Comparison of ENCODE assay signal across 13 mouse cellular contexts in the genomic region with DNA sequence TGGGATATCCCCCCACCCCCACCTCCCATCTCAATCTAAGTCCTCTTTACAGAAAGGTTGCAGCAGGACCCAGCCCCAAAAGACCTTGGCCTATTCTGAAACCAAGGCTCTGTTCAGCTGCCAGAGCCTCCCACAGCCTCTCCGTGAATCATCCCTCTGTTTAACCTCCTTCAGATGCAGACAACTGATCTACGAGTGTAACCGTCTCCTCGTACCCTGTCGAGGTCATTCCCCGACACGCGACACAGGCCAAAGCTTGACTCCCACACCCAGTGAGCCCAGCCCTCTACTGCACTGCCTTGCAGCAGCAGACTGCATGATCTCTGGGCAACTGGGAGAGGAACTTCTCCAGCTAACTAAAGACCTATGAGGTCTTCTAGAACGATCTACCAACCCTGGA. TPM values are rescaled to one million over a fixed set of nuclear protein-coding genes. Genes with fewer than 3 reads are reported as not detected.
A peak's percentile ranks its signal among the peaks of the same experiment; 100 is the strongest.
DNase-seq lines count a peak whose midpoint lies in the region; ATAC-seq lines count a peak whose summit lies in the region.
"Had no signal": no experiment of that assay in that cellular context is flagged by ENCODE, and none has a peak within 500 bp of the region (broad histone marks: within the 10 kb centered on the region; RNA-seq: fewer than 3 reads in every experiment).

No protein-coding gene starts in this region.

- no peak for DNase-seq in heart, postnatal 10 days
- DNase-seq in ovary, postnatal 36 days (ENCODE audit: low spot score): peak; percentile 54
- DNase-seq in ovary, postnatal 14 days (ENCODE audit: low spot score): no peak
- no peak for DNase-seq in embryonic facial prominence, embryonic 10.5 days (ENCODE audit: low spot score)
- peak; percentile 74 for DNase-seq in testis, postnatal 10 days (ENCODE audit: low spot score)
- no peak for DNase-seq in lung, postnatal 25 days (ENCODE audit: low spot score)
- DNase-seq in cerebellum, postnatal 14 days: no peak
- DNase-seq: B cell, adult 2 months; cerebellum, adult 8-10 months; kidney, postnatal 10 days; thymus, postnatal 14 days had no signal

- 41% methylated on average over 9 of the region's 9 CpGs for WGBS in heart, embryonic 13.5 days
- WGBS in embryonic facial prominence, embryonic 10.5 days: 32% methylated on average over 9 of the region's 9 CpGs

- peak overlapping the region; percentile 19; the same call in 1 of the 2 replicates for H3K9ac ChIP-seq in heart, embryonic 13.5 days
- H3K9ac ChIP-seq: forebrain, embryonic 15.5 days had no signal

- H3K27me3 ChIP-seq in heart, embryonic 13.5 days (replicated peaks): no peaks in the 10 kb centered on the region
- 0 out of 2 replicates have a peak, but pooled peaks cover 6% of the 10 kb centered on the region for H3K27me3 ChIP-seq in embryonic facial prominence, embryonic 10.5 days (replicated peaks; ENCODE audit: low read depth, poor library complexity, severe bottlenecking)
- H3K27me3 ChIP-seq: forebrain, embryonic 15.5 days had no signal

- H3K27ac ChIP-seq in heart, embryonic 13.5 days (replicated peaks): no peak overlapping the region
- H3K27ac ChIP-seq in embryonic facial prominence, embryonic 10.5 days (replicated peaks): peak overlapping the region; percentile 44; the same call in 1 of the 2 replicates
- H3K27ac ChIP-seq: forebrain, embryonic 15.5 days had no signal

- H3K4me3 ChIP-seq in heart, embryonic 13.5 days: no peak overlapping the region
- H3K4me3 ChIP-seq in embryonic facial prominence, embryonic 10.5 days: no peak overlapping the region
- H3K4me3 ChIP-seq: forebrain, embryonic 15.5 days had no signal

- no peak for ATAC-seq in heart, embryonic 13.5 days (ENCODE audit: extremely low read depth, insufficient number of reproducible peaks, low FRiP score, low TSS enrichment)
- ATAC-seq: forebrain, embryonic 15.5 days had no signal

- no peaks in the 10 kb centered on the region for H3K9me3 ChIP-seq in heart, embryonic 13.5 days
- peaks cover 11% of the 10 kb centered on the region; the same call in 1 of the 2 replicates for H3K9me3 ChIP-seq in embryonic facial prominence, embryonic 10.5 days
- H3K9me3 ChIP-seq: forebrain, embryonic 15.5 days had no signal

- intact Hi-C loops in heart, postnatal 10 days (cut with DNase I): no loop called here

- no peak overlapping the region for H3K4me2 ChIP-seq in heart, embryonic 13.5 days
- H3K4me2 ChIP-seq: forebrain, embryonic 15.5 days had no signal

- peaks cover 24% of the 10 kb centered on the region for H3K4me1 ChIP-seq in heart, embryonic 13.5 days
- H3K4me1 ChIP-seq in embryonic facial prominence, embryonic 10.5 days: peaks cover 57% of the 10 kb centered on the region

- no peaks in the 10 kb centered on the region for H3K36me3 ChIP-seq in heart, embryonic 13.5 days
- H3K36me3 ChIP-seq in embryonic facial prominence, embryonic 10.5 days (replicated peaks): peaks cover 29% of the 10 kb centered on the region
- H3K36me3 ChIP-seq: forebrain, embryonic 15.5 days had no signal

RNA-seq across cellular contexts. Expression of gene Tiam1, which starts 3.9 kb away (rescaled TPM):
- 8.8 and 10.7 TPM in 2 replicates for polyA plus RNA-seq in heart, embryonic 13.5 days (2015; fragmentation: Nextera tagmentation; extraction: Ambion mirVana)
- 10 to 100 TPM; 11.4 to 12.0 TPM for total RNA-seq in heart, postnatal 10 days (2021)
- 25.3 and 25.9 TPM in 2 replicates for polyA plus RNA-seq in embryonic facial prominence, embryonic 10.5 days (2016; fragmentation: Nextera tagmentation; extraction: Ambion mirVana)

Comparison
In these comparisons a context has a peak if more than half of its experiments do, and no peak if none do; other contexts are left out.
1. DNase-seq: peak in ovary, postnatal 36 days (single experiment) and testis, postnatal 10 days (single experiment); none in heart, postnatal 10 days (0 of 2), ovary, postnatal 14 days (single experiment), embryonic facial prominence, embryonic 10.5 days (single experiment), lung, postnatal 25 days (single experiment) and cerebellum, postnatal 14 days (0 of 2).